Comparison of ENCODE assay signal across 8 mouse cellular contexts in the genomic region with DNA sequence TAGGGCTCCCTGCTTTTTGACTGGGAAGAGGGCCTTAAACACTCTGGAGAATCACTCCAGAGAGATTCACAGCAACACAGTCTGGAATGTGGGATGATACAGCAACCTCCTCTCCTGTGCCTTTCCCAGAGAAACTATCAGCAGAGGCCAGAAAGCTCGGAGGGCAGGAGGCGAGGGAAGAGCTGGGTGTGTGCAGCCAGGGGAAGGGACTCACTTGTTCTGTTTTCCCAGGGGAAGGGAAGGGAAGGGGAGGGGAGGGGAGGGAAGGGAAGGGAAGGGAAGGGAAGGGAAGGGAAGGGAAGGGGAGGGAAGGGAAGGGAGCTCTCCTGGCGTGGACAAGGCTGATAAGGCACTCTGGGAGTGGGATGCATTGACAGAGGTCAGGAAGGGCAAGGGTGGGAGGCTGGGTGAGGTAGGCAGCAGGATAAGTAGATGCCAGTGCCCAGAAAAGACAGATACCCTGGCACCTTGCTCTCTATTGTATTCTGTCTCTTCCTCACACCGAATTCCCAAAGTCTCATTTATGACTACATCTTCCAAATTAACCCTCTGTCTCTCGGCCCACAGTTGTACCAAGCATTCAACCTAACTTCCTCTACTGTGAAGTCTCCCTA. TPM values are rescaled to one million over a fixed set of nuclear protein-coding genes. Genes with fewer than 3 reads are reported as not detected.
A peak's percentile ranks its signal among the peaks of the same experiment; 100 is the strongest.
DNase-seq lines count a peak whose midpoint lies in the region; ATAC-seq and TF ChIP-seq lines count a peak whose summit lies in the region.

No protein-coding gene starts in this region.

- H3K4me1 ChIP-seq in kidney, adult 2 months (ENCODE audit: control insufficient read depth, insufficient read depth, low read length) = no peaks in the 10 kb centered on the region
- H3K4me1 ChIP-seq in forebrain, embryonic 16.5 days (replicated peaks; ENCODE audit: control insufficient read depth, insufficient read depth, low read length) = peaks cover 36% of the 10 kb centered on the region
- peaks cover 19% of the 10 kb centered on the region for H3K4me1 ChIP-seq in kidney, postnatal 0 days (replicated peaks; ENCODE audit: insufficient read depth, low read length)
- H3K4me1 ChIP-seq in midbrain, embryonic 14.5 days (ENCODE audit: control insufficient read depth, insufficient read depth, low read length) = peaks cover 38% of the 10 kb centered on the region

- H3K9ac ChIP-seq in forebrain, embryonic 16.5 days (replicated peaks; ENCODE audit: low read depth, low read length) = peak overlapping the region; percentile 99
- 0 out of 2 replicates have a peak overlapping the region, but pooled peaks have one; percentile 8 for H3K9ac ChIP-seq in kidney, postnatal 0 days (ENCODE audit: low read depth, low read length)
- peak overlapping the region; percentile 99 for H3K9ac ChIP-seq in midbrain, embryonic 14.5 days (replicated peaks; ENCODE audit: low read length)

- intact Hi-C loops in left cerebral cortex, postnatal 36 days (cut with DNase I) = no loop called here

- no peak overlapping the region for H3K4me3 ChIP-seq in kidney, adult 2 months (ENCODE audit: insufficient read depth, low read depth, low read length)
- peak overlapping the region; percentile 81 for H3K4me3 ChIP-seq in forebrain, embryonic 16.5 days (replicated peaks; ENCODE audit: low read length)
- H3K4me3 ChIP-seq in kidney, postnatal 0 days (replicated peaks; ENCODE audit: low read depth, low read length) = peak overlapping the region; percentile 91
- H3K4me3 ChIP-seq in midbrain, embryonic 14.5 days (replicated peaks; ENCODE audit: low read depth, low read length) = peak overlapping the region; percentile 80

- TF ChIP-seq CTCF in kidney, adult 2 months (conservative IDR thresholded peaks at IDR 0.05; ENCODE audit: insufficient read depth, insufficient read length, low read depth, low read length) = no peak
- TF ChIP-seq CTCF in kidney, postnatal 0 days (IDR thresholded peaks at IDR 0.05; ENCODE audit: low read depth) = no peak

- 62% methylated on average over 5 of the region's 5 CpGs for WGBS in kidney, adult 2 months
- WGBS in forebrain, embryonic 16.5 days = 39% methylated on average over 5 of the region's 5 CpGs
- WGBS in kidney, postnatal 0 days = 35% methylated on average over 5 of the region's 5 CpGs
- 44% methylated on average over 5 of the region's 5 CpGs for WGBS in midbrain, embryonic 14.5 days

- no peaks in the 10 kb centered on the region for H3K9me3 ChIP-seq in forebrain, embryonic 16.5 days (ENCODE audit: control insufficient read depth, low read length)
- no peaks in the 10 kb centered on the region for H3K9me3 ChIP-seq in kidney, postnatal 0 days (replicated peaks; ENCODE audit: low read length)
- H3K9me3 ChIP-seq in midbrain, embryonic 14.5 days (ENCODE audit: control insufficient read depth, low read length) = no peaks in the 10 kb centered on the region

- DNase-seq in kidney, adult 2 months = peak; percentile 57
- DNase-seq in kidney, adult 8-10 months = no peak
- DNase-seq in kidney, postnatal 0 days (ENCODE audit: low spot score) = no peak
- no peak for DNase-seq in midbrain, embryonic 14.5 days
- no peak for DNase-seq in left cerebral cortex, postnatal 36 days (ENCODE audit: low spot score in 2 of 2)
- DNase-seq in adrenal gland, adult 8-10 months = no peak

- TF ChIP-seq POLR2A in kidney, adult 2 months (IDR thresholded peaks at IDR 0.05; ENCODE audit: low read depth, low read length) = no peak

- H3K27ac ChIP-seq in kidney, adult 2 months (ENCODE audit: insufficient read depth, low read depth, low read length) = peak overlapping the region; percentile 90
- H3K27ac ChIP-seq in forebrain, embryonic 16.5 days (ENCODE audit: low read length) = no peak overlapping the region
- peak overlapping the region; percentile 95 for H3K27ac ChIP-seq in kidney, postnatal 0 days
- H3K27ac ChIP-seq in midbrain, embryonic 14.5 days (replicated peaks; ENCODE audit: low read depth, low read length) = no peak overlapping the region; the same call in 1 of the 2 replicates

- no peak for ATAC-seq in forebrain, embryonic 16.5 days
- no peak for ATAC-seq in kidney, postnatal 0 days (replicated peaks; ENCODE audit: low FRiP score, low read depth)
- ATAC-seq in midbrain, embryonic 14.5 days (ENCODE audit: low FRiP score, low TSS enrichment) = no peak
- no peak for ATAC-seq in megakaryocyte progenitor cell, adult 5-6 weeks (replicated peaks; ENCODE audit: poor library complexity)

- H3K4me2 ChIP-seq in forebrain, embryonic 16.5 days (ENCODE audit: low read length) = peak overlapping the region; percentile 69
- peak overlapping the region; percentile 90 for H3K4me2 ChIP-seq in kidney, postnatal 0 days (ENCODE audit: low read length)
- H3K4me2 ChIP-seq in midbrain, embryonic 14.5 days (ENCODE audit: low read length) = peak overlapping the region; percentile 81

- no peaks in the 10 kb centered on the region; the same call in 1 of the 2 replicates for H3K36me3 ChIP-seq in kidney, adult 2 months (ENCODE audit: control insufficient read depth, insufficient read depth, low read length)
- peaks cover 27% of the 10 kb centered on the region for H3K36me3 ChIP-seq in forebrain, embryonic 16.5 days (ENCODE audit: control insufficient read depth, insufficient read depth)
- peaks cover 13% of the 10 kb centered on the region; the same call in 1 of the 2 replicates for H3K36me3 ChIP-seq in kidney, postnatal 0 days (ENCODE audit: insufficient read depth, low read length)
- H3K36me3 ChIP-seq in midbrain, embryonic 14.5 days (ENCODE audit: control insufficient read depth, insufficient read depth, low read length) = peaks cover 48% of the 10 kb centered on the region

- H3K27me3 ChIP-seq in kidney, adult 2 months (replicated peaks; ENCODE audit: control insufficient read depth, insufficient read depth, low read length) = no peaks in the 10 kb centered on the region
- H3K27me3 ChIP-seq in forebrain, embryonic 16.5 days (replicated peaks; ENCODE audit: control insufficient read depth, insufficient read depth, low read length) = no peaks in the 10 kb centered on the region
- no peaks in the 10 kb centered on the region for H3K27me3 ChIP-seq in kidney, postnatal 0 days (ENCODE audit: insufficient read depth, low read length)
- H3K27me3 ChIP-seq in midbrain, embryonic 14.5 days (ENCODE audit: control insufficient read depth, insufficient read depth, low read length) = no peaks in the 10 kb centered on the region

RNA-seq across cellular contexts. Expression of gene Plekho1, which starts 2.7 kb away (rescaled TPM):
- 32.4 and 33.2 TPM in 2 replicates for polyA plus RNA-seq in kidney, adult 2 months (2012; rRNA removed)
- 71.4 and 74.9 TPM in 2 replicates for polyA plus RNA-seq in forebrain, embryonic 16.5 days (2015; fragmentation: Nextera tagmentation; extraction: Ambion mirVana)
- polyA plus RNA-seq in kidney, postnatal 0 days (2015; fragmentation: Nextera tagmentation; extraction: Ambion mirVana) = 41.5 and 42.5 TPM in 2 replicates
- polyA plus RNA-seq in midbrain, embryonic 14.5 days (2014; fragmentation: Nextera tagmentation; extraction: Ambion mirVana) = 63.5 and 70.6 TPM in 2 replicates
- 22.1 and 25.9 TPM in 2 replicates for total RNA-seq in megakaryocyte progenitor cell, adult 5-6 weeks (2015)
- 24.7 and 25.1 TPM in 2 replicates for total RNA-seq in megakaryocyte progenitor cell, adult 5-6 weeks (2017)
- total RNA-seq in left cerebral cortex, postnatal 36 days (2021) = 10 to 100 TPM; 80.1 to 93.9 TPM
- 10 to 100 TPM; 16.8 to 33.6 (median 28.7) TPM for total RNA-seq in adrenal gland, adult 8-10 months (2022)

Comparison
In these comparisons a context has a peak if more than half of its experiments do, and no peak if none do; other contexts are left out.
1. H3K27ac ChIP-seq: peak in kidney, adult 2 months (single experiment) and kidney, postnatal 0 days (single experiment); none in forebrain, embryonic 16.5 days (single experiment) and midbrain, embryonic 14.5 days (single experiment).
2. H3K9ac ChIP-seq: peak in every context shown above with its lines; median percentile 99 in forebrain, embryonic 16.5 days; 99 in midbrain, embryonic 14.5 days; 8 in kidney, postnatal 0 days.
3. Peak in every context shown above with its lines, with median percentiles within 50 percentile points of each other: H3K4me2 ChIP-seq.